Mouse (Mus musculus) ES-Bruce4 (cell line): ENCODE results near the gene Fam20b.

Experiments
- CTCF ChIP-seq: IDR thresholded peaks from one replicate; pipeline ENCODE4 v1.8.1; 2011; ENCODE audit warnings: low read depth, low read length
- EP300 ChIP-seq: IDR thresholded peaks from 2 replicates; pipeline ENCODE4 v1.6.1; 2011; ENCODE audit warnings: low read depth, low read length; ENCODE audit not compliant: insufficient read depth
- POLR2A ChIP-seq: IDR thresholded peaks from one replicate; pipeline ENCODE4 v1.8.1; 2011; ENCODE audit warnings: low read length; ENCODE audit not compliant: insufficient read depth

GRCm38 (mm10) chr1:156668602-156669001, 50.3 kb downstream of the Fam20b start:
- no peak for TF ChIP-seq CTCF
- no peak for TF ChIP-seq POLR2A
- peak; percentile 98 for TF ChIP-seq EP300
